Mouse (Mus musculus) frontal cortex, postnatal 25 days (tissue): ENCODE data around the gene Slc44a1.

Source experiments
- DNase-seq, 2 experiments: peaks; one replicate each; pipeline ENCODE4 v3.0.0; 2022; ENCODE audit warnings: low spot score in 2 of 2

The Slc44a1 gene

GRCm38 (mm10) chr4:53431585-53432234, 8.5 kb upstream of the Slc44a1 start:
- no peak for DNase-seq

- DNase-seq: peak in 1 of 2 experiments; percentile 33
Measured at GRCm38 (mm10) chr4:53437110-53437755, 3.0 kb upstream of the Slc44a1 start.

GRCm38 (mm10) chr4:53438386-53438785, 1.8 kb upstream of the Slc44a1 start:
- DNase-seq: no peak

- DNase-seq: no peak
Measured at GRCm38 (mm10) chr4:53438836-53439480, 1.3 kb upstream of the Slc44a1 start.

GRCm38 (mm10) chr4:53439636-53440009, 590 bp upstream of the Slc44a1 start:
- DNase-seq: no peak

- peak; percentile 32 to 40 for DNase-seq
Measured at GRCm38 (mm10) chr4:53440816-53441571, 781 bp downstream of the Slc44a1 start.

- no peak for DNase-seq
Measured at GRCm38 (mm10) chr4:53441683-53442082, 1.5 kb downstream of the Slc44a1 start.

- DNase-seq: no peak
Measured at GRCm38 (mm10) chr4:53446216-53446615, 6.0 kb downstream of the Slc44a1 start.

- no peak for DNase-seq
Measured at GRCm38 (mm10) chr4:53447773-53448172, 7.6 kb downstream of the Slc44a1 start.

- DNase-seq: no peak
Measured at GRCm38 (mm10) chr4:53450736-53451135, 10.5 kb downstream of the Slc44a1 start.

GRCm38 (mm10) chr4:53451887-53452286, 11.7 kb downstream of the Slc44a1 start:
- no peak for DNase-seq

GRCm38 (mm10) chr4:53452457-53452856, 12.2 kb downstream of the Slc44a1 start:
- DNase-seq: no peak

- DNase-seq: no peak
Measured at GRCm38 (mm10) chr4:53452976-53453889, 13.0 kb downstream of the Slc44a1 start.

- no peak for DNase-seq
Measured at GRCm38 (mm10) chr4:53455885-53456284, 15.7 kb downstream of the Slc44a1 start.

GRCm38 (mm10) chr4:53456570-53456969, 16.4 kb downstream of the Slc44a1 start:
- DNase-seq: no peak

GRCm38 (mm10) chr4:53458503-53458902, 18.3 kb downstream of the Slc44a1 start:
- no peak for DNase-seq

- DNase-seq: no peak
Measured at GRCm38 (mm10) chr4:53459697-53460096, 19.5 kb downstream of the Slc44a1 start.

GRCm38 (mm10) chr4:53461026-53461425, 20.8 kb downstream of the Slc44a1 start:
- DNase-seq: no peak

- no peak for DNase-seq
Measured at GRCm38 (mm10) chr4:53462069-53462468, 21.9 kb downstream of the Slc44a1 start.

- no peak for DNase-seq
Measured at GRCm38 (mm10) chr4:53462505-53463251, 22.5 kb downstream of the Slc44a1 start.

- no peak for DNase-seq
Measured at GRCm38 (mm10) chr4:53465887-53466286, 25.7 kb downstream of the Slc44a1 start.
